8 mouse cellular contexts compared by ENCODE assay signal in genomic region chr5:108660632-108661268, GRCm38 (mm10). TPM values are rescaled to one million over a fixed set of nuclear protein-coding genes. Genes with fewer than 3 reads are reported as not detected.
DNase-seq lines count a peak whose midpoint lies in the region; ATAC-seq lines count a peak whose summit lies in the region.

No protein-coding gene starts in this region.

- peaks cover 19% of the 10 kb centered on the region for H3K36me3 ChIP-seq in forebrain, embryonic 10.5 days (replicated peaks)
- peaks cover 9% of the 10 kb centered on the region for H3K36me3 ChIP-seq in heart, embryonic 15.5 days
- H3K36me3 ChIP-seq in liver, embryonic 13.5 days, result peaks cover 19% of the 10 kb centered on the region
- H3K36me3 ChIP-seq in stomach, embryonic 15.5 days, result peaks cover 4% of the 10 kb centered on the region; the same call in 1 of the 2 replicates

- H3K9ac ChIP-seq in heart, embryonic 15.5 days, result peak overlapping the region; percentile 97
- H3K9ac ChIP-seq in liver, embryonic 13.5 days, result peak overlapping the region; percentile 94
- peak overlapping the region; percentile 91 for H3K9ac ChIP-seq in stomach, embryonic 15.5 days

- H3K4me2 ChIP-seq in heart, embryonic 15.5 days, result peak overlapping the region; percentile 89
- peak overlapping the region; percentile 95 for H3K4me2 ChIP-seq in liver, embryonic 13.5 days
- H3K4me2 ChIP-seq in stomach, embryonic 15.5 days, result peak overlapping the region; percentile 91

- ATAC-seq in heart, embryonic 15.5 days (replicated peaks; ENCODE audit: insufficient number of reproducible peaks, insufficient read depth, low FRiP score, low read depth), result peak; percentile 98
- ATAC-seq in liver, embryonic 13.5 days (ENCODE audit: low read depth), result peak; percentile 99
- ATAC-seq in stomach, embryonic 15.5 days (ENCODE audit: insufficient read depth, low FRiP score, low read depth), result peak; percentile 99

- H3K4me1 ChIP-seq in forebrain, embryonic 10.5 days, result peaks cover 30% of the 10 kb centered on the region
- peaks cover 13% of the 10 kb centered on the region for H3K4me1 ChIP-seq in heart, embryonic 15.5 days (replicated peaks)
- H3K4me1 ChIP-seq in liver, embryonic 13.5 days (replicated peaks), result peaks cover 35% of the 10 kb centered on the region
- peaks cover 12% of the 10 kb centered on the region for H3K4me1 ChIP-seq in stomach, embryonic 15.5 days

- H3K9me3 ChIP-seq in forebrain, embryonic 10.5 days, result no peaks in the 10 kb centered on the region
- H3K9me3 ChIP-seq in heart, embryonic 15.5 days (replicated peaks), result no peaks in the 10 kb centered on the region
- no peaks in the 10 kb centered on the region for H3K9me3 ChIP-seq in liver, embryonic 13.5 days (replicated peaks)
- no peaks in the 10 kb centered on the region for H3K9me3 ChIP-seq in stomach, embryonic 15.5 days

- H3K27me3 ChIP-seq in forebrain, embryonic 10.5 days (ENCODE audit: poor library complexity, severe bottlenecking), result peaks cover 5% of the 10 kb centered on the region
- peaks cover 9% of the 10 kb centered on the region; the same call in 1 of the 2 replicates for H3K27me3 ChIP-seq in heart, embryonic 15.5 days
- peaks cover 5% of the 10 kb centered on the region for H3K27me3 ChIP-seq in liver, embryonic 13.5 days
- H3K27me3 ChIP-seq in stomach, embryonic 15.5 days (replicated peaks), result no peaks in the 10 kb centered on the region

- H3K4me3 ChIP-seq in forebrain, embryonic 10.5 days, result peak overlapping the region; percentile 88
- peak overlapping the region; percentile 94 for H3K4me3 ChIP-seq in heart, embryonic 15.5 days
- peak overlapping the region; percentile 86 for H3K4me3 ChIP-seq in liver, embryonic 13.5 days (replicated peaks)
- H3K4me3 ChIP-seq in stomach, embryonic 15.5 days (replicated peaks), result peak overlapping the region; percentile 85

- peak; percentile 75 to 78 for DNase-seq in CD8-positive naive resting alpha-beta T cell, adult 2 months (ENCODE audit: low read depth in 2 of 2, low spot score in 2 of 2)
- peak; percentile 84 for DNase-seq in c-Kit-negative CD71-positive TER-119-positive erythroid progenitor cells, embryonic 14.5 days (ENCODE audit: low read depth, low spot score)
- DNase-seq in forebrain, embryonic 10.5 days (ENCODE audit: extremely low spot score, low spot score), result peak; percentile 84
- peak; percentile 97 for DNase-seq in kidney, postnatal 25 days
- peak; percentile 93 for DNase-seq in liver, embryonic 13.5 days
- peak; percentile 84 to 87 for DNase-seq in natural killer cell, adult 2 months (ENCODE audit: low spot score in 2 of 2)

- peak overlapping the region; percentile 88 for H3K27ac ChIP-seq in forebrain, embryonic 10.5 days
- H3K27ac ChIP-seq in heart, embryonic 15.5 days, result peak overlapping the region; percentile 47; the same call in 1 of the 2 replicates
- peak overlapping the region; percentile 83 for H3K27ac ChIP-seq in liver, embryonic 13.5 days
- H3K27ac ChIP-seq in stomach, embryonic 15.5 days, result peak overlapping the region; percentile 32; the same call in 1 of the 2 replicates

- 12% methylated on average over 36 of the region's 36 CpGs for WGBS in forebrain, embryonic 10.5 days
- WGBS in heart, embryonic 15.5 days, result 13% methylated on average over 36 of the region's 36 CpGs
- WGBS in liver, embryonic 13.5 days (ENCODE audit: insufficient replicate concordance), result 13% methylated on average over 36 of the region's 36 CpGs
- WGBS in stomach, embryonic 15.5 days, result 14% methylated on average over 36 of the region's 36 CpGs

RNA-seq across cellular contexts. Expression of gene Idua, which starts 0.6 kb away (rescaled TPM):
- polyA plus RNA-seq in forebrain, embryonic 10.5 days (2016; fragmentation: Nextera tagmentation; extraction: Ambion mirVana), result 10.2 and 11.0 TPM in 2 replicates
- polyA plus RNA-seq in heart, embryonic 15.5 days (2015; fragmentation: Nextera tagmentation; extraction: Ambion mirVana), result 13.9 and 15.2 TPM in 2 replicates
- polyA plus RNA-seq in liver, embryonic 13.5 days (2015; fragmentation: Nextera tagmentation; extraction: Ambion mirVana), result 3.4 and 3.8 TPM in 2 replicates
- 13.4 and 13.9 TPM in 2 replicates for polyA plus RNA-seq in stomach, embryonic 15.5 days (2015; fragmentation: Nextera tagmentation; extraction: Ambion mirVana)

RNA-seq across cellular contexts. Expression of gene Dgkq, which starts 8.7 kb away (rescaled TPM):
- polyA plus RNA-seq in forebrain, embryonic 10.5 days (2016; fragmentation: Nextera tagmentation; extraction: Ambion mirVana), result 11.3 and 13.3 TPM in 2 replicates
- polyA plus RNA-seq in heart, embryonic 15.5 days (2015; fragmentation: Nextera tagmentation; extraction: Ambion mirVana), result 6.7 and 7.4 TPM in 2 replicates
- polyA plus RNA-seq in liver, embryonic 13.5 days (2015; fragmentation: Nextera tagmentation; extraction: Ambion mirVana), result 2.9 and 3.6 TPM in 2 replicates
- 10.6 and 11.0 TPM in 2 replicates for polyA plus RNA-seq in stomach, embryonic 15.5 days (2015; fragmentation: Nextera tagmentation; extraction: Ambion mirVana)

RNA-seq across cellular contexts. Expression of gene Slc26a1, which starts 14.6 kb away (rescaled TPM):
- polyA plus RNA-seq in forebrain, embryonic 10.5 days (2016; fragmentation: Nextera tagmentation; extraction: Ambion mirVana), result 0.77 and 1.0 TPM in 2 replicates
- 0.29 and 0.71 TPM in 2 replicates for polyA plus RNA-seq in heart, embryonic 15.5 days (2015; fragmentation: Nextera tagmentation; extraction: Ambion mirVana)
- 12.0 and 12.7 TPM in 2 replicates for polyA plus RNA-seq in liver, embryonic 13.5 days (2015; fragmentation: Nextera tagmentation; extraction: Ambion mirVana)
- 2.3 and 2.6 TPM in 2 replicates for polyA plus RNA-seq in stomach, embryonic 15.5 days (2015; fragmentation: Nextera tagmentation; extraction: Ambion mirVana)

RNA-seq across cellular contexts. Expression of gene Tmem175, which starts 31.2 kb away (rescaled TPM):
- polyA plus RNA-seq in forebrain, embryonic 10.5 days (2016; fragmentation: Nextera tagmentation; extraction: Ambion mirVana), result 17.6 TPM in 2 replicates
- polyA plus RNA-seq in heart, embryonic 15.5 days (2015; fragmentation: Nextera tagmentation; extraction: Ambion mirVana), result 14.1 and 18.9 TPM in 2 replicates
- polyA plus RNA-seq in liver, embryonic 13.5 days (2015; fragmentation: Nextera tagmentation; extraction: Ambion mirVana), result 12.9 and 13.9 TPM in 2 replicates
- 23.9 and 26.5 TPM in 2 replicates for polyA plus RNA-seq in stomach, embryonic 15.5 days (2015; fragmentation: Nextera tagmentation; extraction: Ambion mirVana)

RNA-seq across cellular contexts. Expression of gene Gak, which starts 31.2 kb away (rescaled TPM):
- 62.8 and 64.2 TPM in 2 replicates for polyA plus RNA-seq in forebrain, embryonic 10.5 days (2016; fragmentation: Nextera tagmentation; extraction: Ambion mirVana)
- 23.6 and 35.4 TPM in 2 replicates for polyA plus RNA-seq in heart, embryonic 15.5 days (2015; fragmentation: Nextera tagmentation; extraction: Ambion mirVana)
- polyA plus RNA-seq in liver, embryonic 13.5 days (2015; fragmentation: Nextera tagmentation; extraction: Ambion mirVana), result 23.1 and 33.3 TPM in 2 replicates
- 48.8 and 59.5 TPM in 2 replicates for polyA plus RNA-seq in stomach, embryonic 15.5 days (2015; fragmentation: Nextera tagmentation; extraction: Ambion mirVana)

Comparison
In these comparisons a context has a peak if more than half of its experiments do, and no peak if none do; other contexts are left out.
1. Peak in every context shown above with its lines: DNase-seq, ATAC-seq, H3K4me3 ChIP-seq and H3K27ac ChIP-seq.
2. H3K27ac ChIP-seq: peak in every context shown above with its lines; median percentile 88 in forebrain, embryonic 10.5 days; 83 in liver, embryonic 13.5 days; 47 in heart, embryonic 15.5 days; 32 in stomach, embryonic 15.5 days.